Mouse (Mus musculus) adrenal gland (tissue): Measurements from ENCODE around the gene Mettl23.

Experiments used
- intact Hi-C: fragments of 180-260 bp; cut with DNase I; formaldehyde crosslinking; loops from one replicate; pipeline ENCODE4 v1.15.1; 2025
- long read RNA-seq, 2 experiments: library from polyadenylated mRNA; unstranded; transcript quantifications; one replicate each; pipeline ENCODE4 v2.0.0; 2020; ENCODE audit warnings: borderline replicate concordance in 1 of 2; ENCODE audit not compliant: insufficient replicate concordance in 1 of 2

The Mettl23 gene
- long read RNA-seq, experiment 1, transcript Mettl23-201 (5 exons, 1,276 nt): major isoform, 36 of 457 reads
- long read RNA-seq, experiment 1, partial matches to known transcripts: 2 of 457 reads
- long read RNA-seq, experiment 1, other reads (novel, unspliced or antisense): 417 of 457 reads
- long read RNA-seq, experiment 2, transcript Mettl23-206 (3 exons, 1,785 nt): minor isoform, 5 of 290 reads
- long read RNA-seq, experiment 2, transcript Mettl23-201 (5 exons, 1,276 nt): major isoform, 36 of 290 reads
- long read RNA-seq, experiment 2, partial matches to known transcripts: 1 of 290 reads
- long read RNA-seq, experiment 2, other reads (novel, unspliced or antisense): 245 of 290 reads

DNA sequence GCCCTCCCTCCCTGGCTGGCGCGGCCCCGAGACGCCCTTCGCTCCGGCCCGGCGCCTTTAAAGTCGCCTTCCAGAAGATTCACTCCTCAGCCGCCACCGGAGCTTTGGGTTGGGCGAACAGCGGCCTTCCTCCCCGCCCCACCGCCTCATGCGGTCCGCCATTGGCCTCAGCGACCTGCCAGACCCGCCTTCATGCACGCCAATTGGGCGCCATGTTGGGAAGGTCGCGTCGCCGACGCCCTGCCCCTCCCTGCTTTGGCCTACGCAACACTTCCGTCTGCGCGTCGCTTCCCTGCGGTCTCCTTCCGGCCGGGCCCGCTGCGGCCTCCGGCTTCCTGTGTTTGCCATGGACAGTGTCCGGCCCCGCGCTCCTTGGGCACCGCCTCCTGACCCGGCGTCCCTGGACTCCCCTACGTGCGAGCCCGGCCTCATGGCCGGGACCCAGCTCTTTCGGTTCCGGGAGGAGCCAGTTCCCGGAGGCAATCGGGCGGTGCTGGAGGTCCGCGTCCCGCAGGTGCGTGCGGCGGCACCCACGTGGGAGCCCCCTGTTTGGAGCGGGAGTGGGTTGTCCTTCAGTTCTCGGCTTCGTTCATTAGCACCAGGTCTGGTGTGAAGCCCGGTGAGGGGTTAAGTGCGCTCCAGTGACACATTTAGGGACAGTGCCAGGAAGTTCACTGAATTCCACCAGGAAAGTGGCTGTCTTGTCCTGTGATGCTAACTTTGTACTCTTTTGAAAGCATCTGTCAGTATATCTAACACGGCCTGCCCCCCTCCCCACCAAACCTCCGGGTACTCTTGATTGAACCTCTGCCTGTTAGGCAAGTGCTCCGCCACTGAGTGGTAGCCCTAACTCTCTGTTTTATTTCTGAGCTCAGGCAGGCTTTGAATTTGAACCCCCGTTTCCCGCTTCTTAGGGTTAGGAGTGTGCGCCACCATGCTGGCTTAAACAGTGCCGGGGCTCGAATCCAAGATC lies at the start of gene Mettl23, which contains the start of gene Jmjd6:
Gene Mettl23 (plus strand): TSS at position 18 of the 973 bp plus-strand sequence.
Gene Jmjd6 (minus strand): TSS at position 189 of the 973 bp plus-strand sequence.
- intact Hi-C loops: no loop called here

DNA sequence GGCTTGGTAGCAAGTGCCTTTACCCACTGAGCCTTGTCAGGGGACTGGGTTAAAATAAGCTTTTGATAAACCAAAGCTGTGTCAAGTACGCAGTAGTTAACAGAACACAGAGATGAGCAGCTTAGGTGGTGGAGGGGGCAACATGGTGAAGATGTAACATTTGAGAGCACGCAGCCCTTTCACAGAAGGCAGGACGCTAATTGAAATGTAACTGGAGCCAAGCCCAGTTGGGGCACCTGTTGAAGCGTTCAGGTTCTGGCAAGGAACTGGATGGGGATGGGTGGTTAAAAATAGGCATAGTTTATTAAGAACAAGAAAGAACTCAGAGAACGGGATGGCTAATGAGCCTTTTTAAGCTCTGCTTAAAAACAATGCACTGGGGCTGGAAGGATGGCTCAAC lies 43.7 kb upstream of the Mettl23 start:
- intact Hi-C loops: no loop called here

GRCm38 (mm10) chr11:116801106-116801505 lies 42.0 kb upstream of the Mettl23 start:
- intact Hi-C loops: loop anchor here (10.0 kb wide), 1 partner anchor 126 kb away; no protein-coding TSS in a partner anchor

GRCm38 (mm10) chr11:116802709-116803108 lies 40.4 kb upstream of the Mettl23 start:
- intact Hi-C loops: loop anchor here (10.0 kb wide), 1 partner anchor 128 kb away; no protein-coding TSS in a partner anchor

DNA sequence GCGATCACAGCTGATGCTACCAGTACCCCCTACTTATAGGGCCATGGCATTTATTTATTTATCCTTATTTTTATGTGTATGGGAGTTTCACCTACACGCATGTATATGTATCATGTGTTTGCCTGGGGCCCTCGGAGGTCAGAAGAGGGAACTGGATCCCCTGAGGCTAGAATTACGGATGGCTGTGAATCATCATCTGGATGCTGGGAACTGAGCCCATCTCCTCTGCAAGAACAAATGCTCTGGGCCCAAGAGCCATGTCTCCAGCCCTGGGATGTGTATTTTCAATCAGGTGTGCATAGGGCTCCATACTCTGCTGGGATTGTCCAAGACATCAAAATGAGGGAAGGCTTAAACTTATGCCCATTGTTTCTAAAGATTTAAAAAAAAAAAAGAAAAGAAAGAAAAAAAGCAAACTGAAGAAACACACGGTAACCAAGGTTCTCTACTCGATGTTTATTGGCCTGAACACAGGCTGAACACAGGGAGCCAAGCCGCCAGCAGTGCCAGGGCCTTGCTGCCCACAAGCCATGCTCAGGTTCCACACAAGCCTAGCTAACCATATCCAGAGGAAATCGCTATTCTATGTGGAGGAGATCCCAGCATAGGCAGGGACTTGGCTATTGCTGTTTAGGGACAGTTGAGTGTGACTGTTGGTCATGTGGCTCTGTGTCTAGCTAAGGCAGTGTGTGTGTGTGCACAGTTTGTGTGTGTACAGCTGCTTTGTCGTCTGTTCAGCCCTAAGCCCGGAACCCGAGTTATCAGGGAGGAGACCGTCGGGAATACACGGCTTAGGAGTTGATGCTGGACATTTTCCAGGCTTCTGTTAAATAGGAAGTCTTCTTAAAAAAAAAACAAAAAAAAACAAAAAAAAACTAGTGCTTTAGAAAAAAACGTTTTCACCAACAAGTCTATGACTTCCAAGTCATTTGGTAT lies 36.7 kb upstream of the Mettl23 start:
- intact Hi-C loops: loop anchor here (10.0 kb wide), 1 partner anchor 132 kb away; no protein-coding TSS in a partner anchor

GRCm38 (mm10) chr11:116807116-116807515 lies 36.0 kb upstream of the Mettl23 start:
- intact Hi-C loops: loop anchor here (10.0 kb wide), 1 partner anchor 132 kb away; no protein-coding TSS in a partner anchor

DNA sequence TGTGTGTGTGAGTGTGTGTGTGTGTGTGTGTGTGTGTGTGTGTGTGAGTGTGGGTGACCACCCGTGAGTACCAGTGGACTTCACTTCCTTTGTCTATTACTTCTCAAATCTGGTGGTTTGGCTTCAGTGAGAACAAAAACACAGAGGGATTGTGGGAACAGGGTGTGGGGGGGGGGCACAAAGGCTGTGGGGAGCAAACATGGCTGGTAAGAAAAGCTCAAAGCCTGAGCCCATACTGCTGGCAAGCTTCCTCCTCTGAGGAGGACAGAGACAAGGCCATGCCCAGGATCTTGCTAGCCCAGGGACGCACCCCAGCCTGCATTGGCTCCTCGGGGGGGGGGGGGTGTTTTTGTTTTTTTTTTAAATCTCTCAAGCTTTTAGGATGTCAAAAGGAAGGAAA lies 35.6 kb upstream of the Mettl23 start:
- intact Hi-C loops: loop anchor here (10.0 kb wide), 1 partner anchor 133 kb away; no protein-coding TSS in a partner anchor

- intact Hi-C loops: loop anchor here (1.0 to 10.0 kb wide), 2 partner anchors 133 to 165 kb away; no protein-coding TSS in a partner anchor
Measured at GRCm38 (mm10) chr11:116807938-116808606, 35.0 kb upstream of the Mettl23 start.

DNA sequence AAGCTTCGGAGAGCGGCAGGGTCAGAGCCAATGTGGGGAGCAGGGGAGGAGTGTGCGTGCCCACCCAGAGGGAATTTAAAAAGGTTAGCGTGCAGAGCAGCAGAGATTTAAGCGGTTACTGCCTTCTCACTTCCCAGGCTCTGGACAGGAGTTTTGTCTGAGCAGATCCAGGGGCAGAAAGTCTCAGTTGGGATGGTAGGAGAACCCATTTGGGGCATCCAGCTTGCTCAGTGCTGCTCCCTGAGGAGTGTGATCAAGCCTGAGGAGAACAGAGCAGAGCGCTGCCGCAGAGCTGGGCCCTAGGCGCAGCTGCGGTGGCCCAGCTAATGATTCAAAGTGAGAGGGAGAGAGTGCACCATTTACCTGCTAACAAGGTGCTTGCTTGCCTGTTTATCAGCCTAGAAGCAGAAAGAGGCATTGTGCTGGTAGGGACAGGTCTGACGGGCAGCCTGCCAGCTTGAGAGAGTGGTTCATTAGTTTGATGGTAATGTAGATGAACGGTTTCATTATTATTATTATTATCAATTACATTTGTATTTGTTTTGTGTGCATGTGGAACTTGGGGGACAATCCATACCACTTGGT lies 34.2 kb upstream of the Mettl23 start:
- intact Hi-C loops: loop anchor here (1.0 to 10.0 kb wide), 2 partner anchors 134 to 166 kb away; no protein-coding TSS in a partner anchor

GRCm38 (mm10) chr11:116809520-116809919 lies 33.6 kb upstream of the Mettl23 start:
- intact Hi-C loops: loop anchor here (10.0 kb wide), 1 partner anchor 135 kb away; no protein-coding TSS in a partner anchor

- intact Hi-C loops: no loop called here
Measured at GRCm38 (mm10) chr11:116810528-116810927, 32.5 kb upstream of the Mettl23 start.

- intact Hi-C loops: no loop called here
Measured at GRCm38 (mm10) chr11:116810983-116811901, 31.8 kb upstream of the Mettl23 start.

DNA sequence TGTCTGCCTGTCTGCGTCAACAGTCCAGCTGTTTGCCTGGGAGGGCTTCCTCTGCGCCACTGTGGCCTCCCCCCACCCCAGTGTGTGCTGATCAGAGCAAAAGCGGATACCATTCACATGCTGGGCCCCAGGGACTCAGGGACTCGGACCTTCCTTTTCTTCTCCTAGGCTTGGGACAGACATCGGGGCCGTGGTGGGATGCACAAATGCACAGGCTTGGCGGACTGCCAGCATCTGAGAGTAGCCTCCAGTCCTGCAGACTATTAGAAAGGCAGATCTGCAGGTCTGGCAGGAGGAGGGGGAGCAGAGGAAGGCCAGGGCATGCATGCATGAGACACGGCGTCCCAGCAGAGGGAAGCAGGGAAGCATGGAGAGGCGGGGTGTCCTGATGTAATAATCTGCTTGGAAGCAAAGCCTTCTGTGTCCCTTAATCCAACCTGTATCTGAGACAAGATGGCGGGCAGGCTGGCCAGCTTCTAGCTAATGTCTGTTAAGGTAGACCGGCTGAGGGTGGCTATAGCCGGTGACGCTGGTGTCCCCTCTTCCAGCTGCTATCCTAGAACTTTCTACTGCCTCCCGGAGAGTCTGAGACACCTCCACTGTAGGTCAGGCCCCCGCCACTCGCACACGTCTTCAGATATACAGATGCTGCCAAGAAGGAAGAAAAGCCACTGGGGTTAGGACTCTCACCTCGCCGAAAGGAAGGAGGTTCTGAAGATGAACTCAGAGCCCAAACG lies 30.1 kb upstream of the Mettl23 start:
- intact Hi-C loops: no loop called here

DNA sequence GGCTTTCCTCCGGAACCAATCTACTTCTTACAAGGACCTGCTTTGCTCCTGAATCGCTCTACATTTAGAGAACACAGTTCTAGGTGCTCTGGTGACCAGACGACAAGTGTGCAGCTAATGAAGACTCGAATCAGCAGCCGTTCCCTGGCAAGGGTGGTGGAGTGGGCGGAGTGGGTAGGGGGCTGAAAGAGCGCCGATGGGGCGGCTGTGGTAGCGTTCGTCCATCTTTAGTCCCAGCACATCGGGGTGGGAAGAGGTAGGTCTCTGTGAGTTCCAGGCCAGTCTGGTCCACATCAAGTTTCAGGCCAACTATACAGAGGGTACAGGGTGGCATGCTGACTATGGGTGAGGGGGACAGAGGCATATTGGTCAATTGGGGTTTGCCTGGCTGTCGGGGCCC lies 29.5 kb upstream of the Mettl23 start:
- intact Hi-C loops: no loop called here

GRCm38 (mm10) chr11:116814076-116814883 lies 28.8 kb upstream of the Mettl23 start:
- intact Hi-C loops: no loop called here

DNA sequence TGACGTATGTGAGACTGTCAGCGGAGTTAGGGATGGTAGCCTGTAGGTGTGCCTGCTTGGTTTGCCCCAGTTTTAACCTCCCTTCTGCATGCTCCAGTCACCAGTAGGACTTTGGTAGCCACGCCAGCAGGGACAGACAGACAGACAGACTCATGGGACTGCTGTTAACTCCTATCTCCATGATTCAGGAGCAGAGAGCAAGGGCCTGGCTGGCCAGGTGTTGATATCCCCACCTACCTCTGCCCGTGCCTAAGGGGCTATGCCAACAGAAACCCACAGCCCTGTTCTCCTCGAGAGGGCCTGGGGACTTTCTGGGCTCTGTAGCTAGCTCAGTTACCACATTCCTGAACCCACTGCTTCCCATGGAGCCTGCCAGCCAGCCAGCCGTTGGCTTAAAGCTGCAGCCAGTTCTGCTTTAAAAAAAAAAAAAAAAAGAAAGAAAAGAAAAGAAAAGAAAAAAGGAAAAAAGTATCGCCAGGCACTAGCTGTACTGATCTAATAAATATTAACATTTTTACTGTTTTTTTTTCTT lies 28.1 kb upstream of the Mettl23 start:
- intact Hi-C loops: no loop called here
